Mouse (Mus musculus) ZHBTc4 (cell line): ENCODE measurements around the gene Gm6899.
A peak's percentile ranks its signal among the peaks of the same experiment; 100 is the strongest.

Source experiments
- DNase-seq: peaks from one replicate; pipeline ENCODE4 v3.0.0-alpha.2; 2011; ENCODE audit warnings: low read depth, low spot score

Gene Gm6899

GRCm38 (mm10) chr11:26593061-26594059, at the start of gene Gm6899, which contains the start of gene Vrk2:
Gene Gm6899 (plus strand): TSS chr11:26593241.
Gene Vrk2 (minus strand): TSS chr11:26593999.
- peak; percentile 90 for DNase-seq

- no peak for DNase-seq
Measured at GRCm38 (mm10) chr11:26551551-26551950, 41.5 kb upstream of the Gm6899 start.

GRCm38 (mm10) chr11:26585409-26586366, 7.4 kb upstream of the Gm6899 start:
- no peak for DNase-seq

- DNase-seq = no peak
Measured at GRCm38 (mm10) chr11:26586367-26587183, 6.5 kb upstream of the Gm6899 start.

- DNase-seq = no peak
Measured at GRCm38 (mm10) chr11:26587184-26587524, 5.9 kb upstream of the Gm6899 start.

GRCm38 (mm10) chr11:26592395-26593053, 517 bp upstream of the Gm6899 start:
- DNase-seq = peak; percentile 29

GRCm38 (mm10) chr11:26594487-26594886, 1.4 kb downstream of the Gm6899 start:
- no peak for DNase-seq

- DNase-seq = no peak
Measured at GRCm38 (mm10) chr11:26596186-26596585, 3.1 kb downstream of the Gm6899 start.

- no peak for DNase-seq
Measured at GRCm38 (mm10) chr11:26597145-26597544, 4.1 kb downstream of the Gm6899 start.

- DNase-seq = no peak
Measured at GRCm38 (mm10) chr11:26597761-26598160, 4.7 kb downstream of the Gm6899 start.

GRCm38 (mm10) chr11:26598876-26599275, 5.8 kb downstream of the Gm6899 start:
- DNase-seq = no peak

GRCm38 (mm10) chr11:26600692-26601091, 7.7 kb downstream of the Gm6899 start:
- no peak for DNase-seq

GRCm38 (mm10) chr11:26601571-26602175, 8.6 kb downstream of the Gm6899 start:
- no peak for DNase-seq

- no peak for DNase-seq
Measured at GRCm38 (mm10) chr11:26604061-26604655, 11.1 kb downstream of the Gm6899 start.

GRCm38 (mm10) chr11:26608795-26609194, 15.8 kb downstream of the Gm6899 start:
- no peak for DNase-seq

GRCm38 (mm10) chr11:26618475-26619223, 25.6 kb downstream of the Gm6899 start:
- DNase-seq = no peak

GRCm38 (mm10) chr11:26622727-26623126, 29.7 kb downstream of the Gm6899 start:
- no peak for DNase-seq

GRCm38 (mm10) chr11:26636239-26636638, 43.2 kb downstream of the Gm6899 start:
- DNase-seq = no peak

- DNase-seq = no peak
Measured at GRCm38 (mm10) chr11:26640314-26640785, 47.3 kb downstream of the Gm6899 start.
